Mouse (Mus musculus): ENCODE data around the gene Gm20388.

DNA sequence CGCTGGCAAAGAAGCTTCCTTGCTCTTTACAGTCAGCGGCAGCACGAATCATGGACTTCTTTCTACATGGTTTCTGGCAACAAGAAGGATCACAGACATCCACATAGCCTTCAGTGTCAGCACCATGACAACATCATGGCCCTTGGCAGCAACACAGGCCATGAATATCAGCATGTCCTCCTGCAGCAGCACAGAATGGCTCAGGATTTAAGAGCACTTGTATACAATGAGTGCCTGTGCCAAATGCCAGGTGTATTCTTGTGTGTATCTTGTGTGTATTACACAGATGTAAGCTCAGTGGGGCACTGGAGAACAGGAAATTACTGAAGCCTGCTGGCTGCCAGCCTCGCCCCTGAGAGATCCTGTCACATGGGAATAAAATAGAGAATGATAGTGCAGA is 4263.0 kb downstream of the Gm20388 start:
- TF ChIP-seq POLR2A (IDR thresholded peaks at IDR 0.05; ENCODE audit: borderline replicate concordance, insufficient read depth, low read length) (no peak), CTCF (IDR thresholded peaks at IDR 0.05; ENCODE audit: borderline replicate concordance, insufficient read depth, low read depth, low read length) (no peak)
